Mouse (Mus musculus): ENCODE measurements around the gene Rps10.
A peak's percentile ranks its signal among the peaks of the same experiment; 100 is the strongest.
"Not testable (repeated sequence)": the region's sequence is repeated elsewhere in the genome, so short reads cannot be mapped to it uniquely, and the experiment has no call there.

The Rps10 gene

GRCm38 (mm10) chr17:27643756-27644155 is 7.3 kb upstream of the Rps10 start:
- DNase-seq (ENCODE audit: low spot score in 2 of 2): no peak

- DNase-seq (ENCODE audit: low spot score in 2 of 2): no peak
These were observed 6.6 kb upstream of the Rps10 start for GRCm38 (mm10) chr17:27643101-27643500.

GRCm38 (mm10) chr17:27642491-27643062 is 6.1 kb upstream of the Rps10 start:
- no peak for DNase-seq (ENCODE audit: low spot score in 2 of 2)

- DNase-seq (ENCODE audit: low spot score in 2 of 2): not testable (repeated sequence)
These were observed 3.4 kb upstream of the Rps10 start for GRCm38 (mm10) chr17:27639851-27640250.

GRCm38 (mm10) chr17:27638921-27639332 is 2.5 kb upstream of the Rps10 start:
- peak; percentile 45 to 77 for DNase-seq (ENCODE audit: low spot score in 2 of 2)

GRCm38 (mm10) chr17:27637333-27637732 is 864 bp upstream of the Rps10 start:
- DNase-seq (ENCODE audit: low spot score in 2 of 2): no peak

- DNase-seq (ENCODE audit: low spot score in 2 of 2): not testable (repeated sequence)
These were observed 930 bp downstream of the Rps10 start for GRCm38 (mm10) chr17:27635575-27635903.

GRCm38 (mm10) chr17:27634871-27635574 is 1.4 kb downstream of the Rps10 start, which contains the start of gene RPS10-NUDT3:
Gene RPS10-NUDT3 (minus strand): TSS chr17:27635222.
- DNase-seq (ENCODE audit: low spot score in 2 of 2): peak; percentile 88 to 95

- DNase-seq (ENCODE audit: low spot score in 2 of 2): peak; percentile 79 to 89
These were observed 7.0 kb downstream of the Rps10 start for GRCm38 (mm10) chr17:27629249-27630020.

GRCm38 (mm10) chr17:27628376-27628775 is 8.1 kb downstream of the Rps10 start:
- no peak for DNase-seq (ENCODE audit: low spot score in 2 of 2)

- DNase-seq (ENCODE audit: low spot score in 2 of 2): no peak
These were observed 9.0 kb downstream of the Rps10 start for GRCm38 (mm10) chr17:27627451-27627850.

- no peak for DNase-seq (ENCODE audit: low spot score in 2 of 2)
These were observed 9.8 kb downstream of the Rps10 start for GRCm38 (mm10) chr17:27626681-27627080.

GRCm38 (mm10) chr17:27625455-27626251 is 10.8 kb downstream of the Rps10 start:
- no peak for DNase-seq (ENCODE audit: low spot score in 2 of 2)

GRCm38 (mm10) chr17:27623360-27624326 is 12.8 kb downstream of the Rps10 start, which contains the start of gene Nudt3:
Gene Nudt3 (minus strand): TSS chr17:27623495.
- peak; percentile 87 to 94 for DNase-seq (ENCODE audit: low spot score in 2 of 2)

- peak; percentile 54 to 81 for DNase-seq (ENCODE audit: low spot score in 2 of 2)
These were observed 13.7 kb downstream of the Rps10 start for GRCm38 (mm10) chr17:27622611-27623359.

GRCm38 (mm10) chr17:27621705-27622531 is 14.6 kb downstream of the Rps10 start:
- peak in 1 of 2 experiments; percentile 27 for DNase-seq (ENCODE audit: low spot score in 2 of 2)

- no peak for DNase-seq (ENCODE audit: low spot score in 2 of 2)
These were observed 15.3 kb downstream of the Rps10 start for GRCm38 (mm10) chr17:27621161-27621560.

- DNase-seq (ENCODE audit: low spot score in 2 of 2): no peak
These were observed 21.1 kb downstream of the Rps10 start for GRCm38 (mm10) chr17:27615388-27615787.

GRCm38 (mm10) chr17:27613016-27613415 is 23.5 kb downstream of the Rps10 start:
- no peak for DNase-seq (ENCODE audit: low spot score in 2 of 2)

Measured in spleen, postnatal 4 days (tissue).